Mouse (Mus musculus) C2C12 (cell line): ENCODE results near the gene Lcmt1. TPM values are rescaled to one million over a fixed set of nuclear protein-coding genes. Genes with fewer than 3 reads are reported as not detected.
A peak's percentile ranks its signal among the peaks of the same experiment; 100 is the strongest.

Experiments used
- H3K27me3 ChIP-seq: one replicate; pipeline ENCODE4 v1.6.1; 2011; ENCODE audit not compliant: control insufficient read depth, insufficient read depth, insufficient read length
- H3K36me3 ChIP-seq: one replicate; pipeline ENCODE4 v1.6.1; 2011; ENCODE audit not compliant: control insufficient read depth, insufficient read depth
- H3K4me3 ChIP-seq: one replicate; pipeline ENCODE4 v1.5.1; 2011; ENCODE audit warnings: mild to moderate bottlenecking, control low read depth; ENCODE audit not compliant: poor library complexity, insufficient read depth, severe bottlenecking
- H3K79me2 ChIP-seq: one replicate; pipeline ENCODE4 v1.6.1; 2011; ENCODE audit not compliant: control insufficient read depth, insufficient read depth
- H3K79me3 ChIP-seq: one replicate; pipeline ENCODE4 v1.6.1; 2011; ENCODE audit warnings: low read depth, control low read depth
- H3ac ChIP-seq: one replicate; pipeline ENCODE3; 2011; ENCODE audit warnings: low read depth; ENCODE audit not compliant: control insufficient read depth, insufficient read length
- CEBPB ChIP-seq: IDR thresholded peaks from one replicate; pipeline ENCODE4 v1.6.1; 2011; ENCODE audit warnings: low read depth, mild to moderate bottlenecking, control low read depth, moderate library complexity
- CTCF ChIP-seq: IDR thresholded peaks from one replicate; pipeline ENCODE4 v1.5.1; 2011; ENCODE audit not compliant: control insufficient read depth, insufficient read depth, insufficient read length
- FOSL1 ChIP-seq: IDR thresholded peaks from one replicate; pipeline ENCODE4 v1.8.0; 2011; ENCODE audit warnings: mild to moderate bottlenecking, low read length; ENCODE audit not compliant: poor library complexity, insufficient read depth, severe bottlenecking
- MAX ChIP-seq: IDR thresholded peaks from one replicate; pipeline ENCODE4 v1.6.1; 2011; ENCODE audit warnings: mild to moderate bottlenecking, control low read depth
- MYOD1 ChIP-seq: IDR thresholded peaks from one replicate; pipeline ENCODE4 v1.6.1; 2011; ENCODE audit warnings: low read depth; ENCODE audit not compliant: control insufficient read depth, insufficient read length
- MYOG ChIP-seq: IDR thresholded peaks from one replicate; pipeline ENCODE4 v1.6.1; 2011; ENCODE audit not compliant: control insufficient read depth, insufficient read length; ENCODE audit errors: extremely low read depth
- USF1 ChIP-seq: IDR thresholded peaks from one replicate; pipeline ENCODE4 v1.6.1; 2011; ENCODE audit warnings: low read depth, mild to moderate bottlenecking, control low read depth, moderate library complexity
- polyA plus RNA-seq: library from polyadenylated mRNA; unstranded; fragments of >200 nt; fragmentation: generic; extraction: Trizol; gene quantifications from one replicate; pipeline ENCODE4 v1.2.1, GENCODE M21; 2012; ENCODE audit warnings: missing spikeins

Lcmt1 gene
- polyA plus RNA-seq, 1 experiment, result 29.5 TPM

DNA sequence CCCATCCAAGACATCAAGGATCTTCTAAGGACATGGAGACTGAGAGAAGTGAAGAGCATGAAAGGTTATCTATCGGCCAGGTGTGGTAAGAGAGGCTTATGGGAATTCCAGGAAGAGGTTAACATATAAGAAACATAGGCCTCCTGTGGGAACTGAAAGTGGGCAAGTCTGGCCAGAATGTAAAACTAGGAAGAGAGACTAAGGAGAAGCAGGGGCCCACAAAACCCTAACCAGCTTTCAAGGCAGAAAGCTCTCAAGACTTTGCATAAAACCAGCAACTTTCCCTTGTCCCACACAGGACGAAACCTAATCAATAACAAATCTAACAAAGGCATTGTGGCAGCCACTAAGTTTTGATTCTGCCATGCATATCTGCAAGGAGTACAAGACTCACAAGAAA is 1.4 kb upstream of the Lcmt1 start:
- H3K4me3 ChIP-seq, result peak overlapping the region; percentile 48
- no peaks in the 10 kb centered on the region for H3K36me3 ChIP-seq
- H3ac ChIP-seq, result peak overlapping the region; percentile 26
- peaks cover 62% of the 10 kb centered on the region for H3K79me2 ChIP-seq
- TF ChIP-seq MYOD1, result no peak
- no peak for TF ChIP-seq MAX
- no peak for TF ChIP-seq USF1
- TF ChIP-seq MYOG, result no peak
- TF ChIP-seq CEBPB, result no peak
- TF ChIP-seq FOSL1, result no peak
- TF ChIP-seq CTCF, result no peak
- no peaks in the 10 kb centered on the region for H3K27me3 ChIP-seq
- peaks cover 47% of the 10 kb centered on the region for H3K79me3 ChIP-seq

GRCm38 (mm10) chr7:123368778-123369746 is 522 bp upstream of the Lcmt1 start:
- TF ChIP-seq CEBPB (no peak), USF1 (peak; percentile 12)
- Histone ChIP-seq H3K27me3 (no peaks in the 10 kb centered on the region), H3K4me3 (peak overlapping the region; percentile 48), H3K79me2 (peaks cover 54% of the 10 kb centered on the region), H3K79me3 (peaks cover 39% of the 10 kb centered on the region), H3ac (peak overlapping the region; percentile 75), H3K36me3 (no peaks in the 10 kb centered on the region)

- H3K4me3 ChIP-seq, result peak overlapping the region; percentile 48
- H3K79me2 ChIP-seq, result peaks cover 37% of the 10 kb centered on the region
- no peaks in the 10 kb centered on the region for H3K27me3 ChIP-seq
- TF ChIP-seq FOSL1, result no peak
- TF ChIP-seq USF1, result no peak
- TF ChIP-seq MYOG, result no peak
- TF ChIP-seq MYOD1, result no peak
- no peak for TF ChIP-seq MAX
- peaks cover 25% of the 10 kb centered on the region for H3K79me3 ChIP-seq
- H3K36me3 ChIP-seq, result no peaks in the 10 kb centered on the region
- peak overlapping the region; percentile 13 for H3ac ChIP-seq
Observed at GRCm38 (mm10) chr7:123370700-123371099, 1.1 kb downstream of the Lcmt1 start.

- H3K36me3 ChIP-seq, result no peaks in the 10 kb centered on the region
- no peak overlapping the region for H3ac ChIP-seq
- H3K27me3 ChIP-seq, result no peaks in the 10 kb centered on the region
- H3K4me3 ChIP-seq, result no peak overlapping the region
- peaks cover 29% of the 10 kb centered on the region for H3K79me2 ChIP-seq
- TF ChIP-seq FOSL1, result peak; percentile 29
- TF ChIP-seq MYOG, result no peak
- no peak for TF ChIP-seq MAX
- no peak for TF ChIP-seq MYOD1
- no peak for TF ChIP-seq CTCF
- no peak for TF ChIP-seq USF1
- H3K79me3 ChIP-seq, result peaks cover 17% of the 10 kb centered on the region
Observed at GRCm38 (mm10) chr7:123371501-123371900, 1.9 kb downstream of the Lcmt1 start.

- Histone ChIP-seq H3K4me3 (peak overlapping the region; percentile 45), H3ac (peak overlapping the region; percentile 91), H3K79me3 (peaks cover 8% of the 10 kb centered on the region), H3K27me3 (no peaks in the 10 kb centered on the region), H3K36me3 (no peaks in the 10 kb centered on the region), H3K79me2 (peaks cover 13% of the 10 kb centered on the region)
- no peak for TF ChIP-seq CEBPB
- TF ChIP-seq MAX, result no peak
Observed at GRCm38 (mm10) chr7:123377443-123378400, 8.1 kb downstream of the Lcmt1 start.
